Mouse (Mus musculus): ENCODE results near the gene Tex19.1. TPM values are rescaled to one million over a fixed set of nuclear protein-coding genes. Genes with fewer than 3 reads are reported as not detected.
"Not testable (repeated sequence)": the region's sequence is repeated elsewhere in the genome, so short reads cannot be mapped to it uniquely, and the experiment has no call there.

Gene Tex19.1
- polyA plus RNA-seq (2012; ENCODE audit: insufficient read depth, insufficient read length, missing spikeins): not detected in 2 replicates

GRCm38 (mm10) chr11:121145865-121146264 is at the start of gene Tex19.1:
Gene Tex19.1, plus strand, starts transcription at chr11:121146143.
- Histone ChIP-seq H3K4me1 (ENCODE audit: control insufficient read depth, insufficient read depth, insufficient read length, low read length) (no peaks in the 10 kb centered on the region; the same call in 1 of the 2 replicates), H3K27ac (replicated peaks; ENCODE audit: low read depth, low read length) (no peak within 1 kb of the TSS), H3K4me3 (ENCODE audit: insufficient read depth, low read depth, low read length) (no peak within 1 kb of the TSS)

GRCm38 (mm10) chr11:121099762-121100161 is 46.2 kb upstream of the Tex19.1 start:
- H3K4me1 ChIP-seq (ENCODE audit: control insufficient read depth, insufficient read depth, insufficient read length, low read length): no peaks in the 10 kb centered on the region
- H3K4me3 ChIP-seq (ENCODE audit: insufficient read depth, low read depth, low read length): no peak overlapping the region
- no peak overlapping the region for H3K27ac ChIP-seq (replicated peaks; ENCODE audit: low read depth, low read length)

- Histone ChIP-seq H3K4me1 (ENCODE audit: control insufficient read depth, insufficient read depth, insufficient read length, low read length) (no peaks in the 10 kb centered on the region), H3K27ac (replicated peaks; ENCODE audit: low read depth, low read length) (no peak overlapping the region), H3K4me3 (ENCODE audit: insufficient read depth, low read depth, low read length) (no peak overlapping the region)
These were observed 45.3 kb upstream of the Tex19.1 start for GRCm38 (mm10) chr11:121100692-121101091.

- H3K4me3 ChIP-seq (ENCODE audit: insufficient read depth, low read depth, low read length): no peak overlapping the region
- no peaks in the 10 kb centered on the region for H3K4me1 ChIP-seq (ENCODE audit: control insufficient read depth, insufficient read depth, insufficient read length, low read length)
- no peak overlapping the region for H3K27ac ChIP-seq (replicated peaks; ENCODE audit: low read depth, low read length)
These were observed 44.7 kb upstream of the Tex19.1 start for GRCm38 (mm10) chr11:121101124-121101805.

GRCm38 (mm10) chr11:121107242-121107641 is 38.7 kb upstream of the Tex19.1 start:
- H3K27ac ChIP-seq (replicated peaks; ENCODE audit: low read depth, low read length); H3K4me3 ChIP-seq (ENCODE audit: insufficient read depth, low read depth, low read length); H3K4me1 ChIP-seq (ENCODE audit: control insufficient read depth, insufficient read depth, insufficient read length, low read length): not testable (repeated sequence)

GRCm38 (mm10) chr11:121108061-121108460 is 37.9 kb upstream of the Tex19.1 start:
- Histone ChIP-seq H3K4me1 (ENCODE audit: control insufficient read depth, insufficient read depth, insufficient read length, low read length) (no peaks in the 10 kb centered on the region), H3K27ac (replicated peaks; ENCODE audit: low read depth, low read length) (no peak overlapping the region), H3K4me3 (ENCODE audit: insufficient read depth, low read depth, low read length) (no peak overlapping the region)

- H3K27ac ChIP-seq (replicated peaks; ENCODE audit: low read depth, low read length): no peak overlapping the region
- H3K4me1 ChIP-seq (ENCODE audit: control insufficient read depth, insufficient read depth, insufficient read length, low read length): no peaks in the 10 kb centered on the region
- no peak overlapping the region for H3K4me3 ChIP-seq (ENCODE audit: insufficient read depth, low read depth, low read length)
These were observed 36.0 kb upstream of the Tex19.1 start for GRCm38 (mm10) chr11:121109986-121110385.

- H3K4me1 ChIP-seq (ENCODE audit: control insufficient read depth, insufficient read depth, insufficient read length, low read length): no peaks in the 10 kb centered on the region
- no peak overlapping the region for H3K4me3 ChIP-seq (ENCODE audit: insufficient read depth, low read depth, low read length)
- H3K27ac ChIP-seq (replicated peaks; ENCODE audit: low read depth, low read length): no peak overlapping the region
These were observed 34.9 kb upstream of the Tex19.1 start for GRCm38 (mm10) chr11:121111051-121111450.

- H3K4me3 ChIP-seq (ENCODE audit: insufficient read depth, low read depth, low read length): no peak overlapping the region
- no peaks in the 10 kb centered on the region for H3K4me1 ChIP-seq (ENCODE audit: control insufficient read depth, insufficient read depth, insufficient read length, low read length)
- no peak overlapping the region for H3K27ac ChIP-seq (replicated peaks; ENCODE audit: low read depth, low read length)
These were observed 34.3 kb upstream of the Tex19.1 start for GRCm38 (mm10) chr11:121111601-121112000.

- Histone ChIP-seq H3K4me3 (ENCODE audit: insufficient read depth, low read depth, low read length) (no peak overlapping the region), H3K27ac (replicated peaks; ENCODE audit: low read depth, low read length) (no peak overlapping the region), H3K4me1 (ENCODE audit: control insufficient read depth, insufficient read depth, insufficient read length, low read length) (no peaks in the 10 kb centered on the region)
These were observed 33.7 kb upstream of the Tex19.1 start for GRCm38 (mm10) chr11:121112091-121112775.

- Histone ChIP-seq H3K27ac (replicated peaks; ENCODE audit: low read depth, low read length) (no peak overlapping the region), H3K4me1 (ENCODE audit: control insufficient read depth, insufficient read depth, insufficient read length, low read length) (no peaks in the 10 kb centered on the region), H3K4me3 (ENCODE audit: insufficient read depth, low read depth, low read length) (no peak overlapping the region)
These were observed 27.8 kb upstream of the Tex19.1 start for GRCm38 (mm10) chr11:121118106-121118505.

GRCm38 (mm10) chr11:121118577-121118976 is 27.4 kb upstream of the Tex19.1 start, which contains the start of gene Tex19.2:
Gene Tex19.2, minus strand, starts transcription at chr11:121118677.
- Histone ChIP-seq H3K4me3 (ENCODE audit: insufficient read depth, low read depth, low read length) (no peak within 1 kb of the TSS), H3K4me1 (ENCODE audit: control insufficient read depth, insufficient read depth, insufficient read length, low read length) (no peaks in the 10 kb centered on the region), H3K27ac (replicated peaks; ENCODE audit: low read depth, low read length) (no peak within 1 kb of the TSS)

GRCm38 (mm10) chr11:121121151-121121550 is 24.8 kb upstream of the Tex19.1 start:
- H3K4me1 ChIP-seq (ENCODE audit: control insufficient read depth, insufficient read depth, insufficient read length, low read length): no peaks in the 10 kb centered on the region
- H3K4me3 ChIP-seq (ENCODE audit: insufficient read depth, low read depth, low read length): no peak overlapping the region
- no peak overlapping the region for H3K27ac ChIP-seq (replicated peaks; ENCODE audit: low read depth, low read length)

- Histone ChIP-seq H3K4me3 (ENCODE audit: insufficient read depth, low read depth, low read length) (no peak overlapping the region), H3K27ac (replicated peaks; ENCODE audit: low read depth, low read length) (no peak overlapping the region), H3K4me1 (ENCODE audit: control insufficient read depth, insufficient read depth, insufficient read length, low read length) (no peaks in the 10 kb centered on the region)
These were observed 23.8 kb upstream of the Tex19.1 start for GRCm38 (mm10) chr11:121122024-121122670.

- no peak overlapping the region for H3K27ac ChIP-seq (replicated peaks; ENCODE audit: low read depth, low read length)
- no peak overlapping the region for H3K4me3 ChIP-seq (ENCODE audit: insufficient read depth, low read depth, low read length)
- no peaks in the 10 kb centered on the region for H3K4me1 ChIP-seq (ENCODE audit: control insufficient read depth, insufficient read depth, insufficient read length, low read length)
These were observed 22.5 kb upstream of the Tex19.1 start for GRCm38 (mm10) chr11:121123438-121123837.
